In genomic region chr1:131638541-131639421, GRCm38 (mm10) we compare ENCODE assay signal across 16 mouse cellular contexts. TPM values are rescaled to one million over a fixed set of nuclear protein-coding genes. Genes with fewer than 3 reads are reported as not detected.
A peak's percentile ranks its signal among the peaks of the same experiment; 100 is the strongest.
DNase-seq lines count a peak whose midpoint lies in the region; ATAC-seq and TF ChIP-seq lines count a peak whose summit lies in the region.
"Had no signal": no experiment of that assay in that cellular context is flagged by ENCODE, and none has a peak within 500 bp of the region (broad histone marks: within the 10 kb centered on the region; RNA-seq: fewer than 3 reads in every experiment).

No protein-coding gene starts in this region.

- no peaks in the 10 kb centered on the region for H3K27me3 ChIP-seq in liver, adult 2 months (ENCODE audit: control insufficient read depth, insufficient read depth, low read length)
- H3K27me3 ChIP-seq in G1E (ENCODE audit: insufficient read depth, low read length), result no peaks in the 10 kb centered on the region
- no peaks in the 10 kb centered on the region for H3K27me3 ChIP-seq in midbrain, embryonic 11.5 days (ENCODE audit: control insufficient read depth, insufficient read depth, low read length)
- H3K27me3 ChIP-seq in forebrain, embryonic 10.5 days (ENCODE audit: poor library complexity, severe bottlenecking), result no peaks in the 10 kb centered on the region
- H3K27me3 ChIP-seq: embryonic facial prominence, embryonic 12.5 days had no signal

- H3K4me2 ChIP-seq in midbrain, embryonic 11.5 days, result no peak overlapping the region
- H3K4me2 ChIP-seq: embryonic facial prominence, embryonic 12.5 days had no signal

- no peak for TF ChIP-seq CTCF in liver, adult 2 months (IDR thresholded peaks at IDR 0.05; ENCODE audit: low read depth, low read length)
- no peak for TF ChIP-seq CTCF in G1E (IDR thresholded peaks at IDR 0.05; ENCODE audit: low read depth, low read length)

- ATAC-seq in G1E (ENCODE audit: extremely low read depth, insufficient number of reproducible peaks, low FRiP score, poor library complexity, severe bottlenecking), result no peak
- peak; percentile 47 to 66; a peak in 3 of 4 replicates for ATAC-seq in hematopoietic stem cell, adult 5-6 weeks (replicated peaks in 1 of 2; ENCODE audit: insufficient read depth in 1 of 2, low FRiP score in 2 of 2, low TSS enrichment in 1 of 2, low read depth in 1 of 2, poor library complexity in 2 of 2, severe bottlenecking in 2 of 2)
- ATAC-seq in megakaryocyte progenitor cell, adult 5-6 weeks (replicated peaks; ENCODE audit: poor library complexity), result peak; percentile 60
- no peak for ATAC-seq in midbrain, embryonic 11.5 days (ENCODE audit: low FRiP score)
- ATAC-seq: intestine, postnatal 0 days had no signal

- WGBS in liver, adult 2 months, result 36% methylated on average over 9 of the region's 9 CpGs
- 86% methylated on average over 9 of the region's 9 CpGs for WGBS in midbrain, embryonic 11.5 days
- 90% methylated on average over 9 of the region's 9 CpGs for WGBS in forebrain, embryonic 10.5 days

- no peaks in the 10 kb centered on the region for H3K36me3 ChIP-seq in liver, adult 2 months (ENCODE audit: control insufficient read depth, insufficient read depth, low read length)
- peaks cover 4% of the 10 kb centered on the region for H3K36me3 ChIP-seq in G1E (replicated peaks)
- no peaks in the 10 kb centered on the region for H3K36me3 ChIP-seq in midbrain, embryonic 11.5 days (ENCODE audit: control insufficient read depth, insufficient read depth, low read length)
- H3K36me3 ChIP-seq in forebrain, embryonic 10.5 days (replicated peaks), result no peaks in the 10 kb centered on the region
- H3K36me3 ChIP-seq: embryonic facial prominence, embryonic 12.5 days; limb, embryonic 10.5 days had no signal

- TF ChIP-seq POLR2A in liver, adult 2 months (IDR thresholded peaks at IDR 0.05; ENCODE audit: extremely low read depth, insufficient read depth, low read length), result no peak

- peak; percentile 86 for DNase-seq in liver, adult 2 months (ENCODE audit: extremely low read depth, low read depth, low spot score)
- DNase-seq in liver (no peak), G1E (ENCODE audit: low spot score) (no peak)
- no peak for DNase-seq in urinary bladder, postnatal 10 days (ENCODE audit: low spot score)
- DNase-seq in midbrain, embryonic 11.5 days (ENCODE audit: low spot score, missing footprints), result no peak
- DNase-seq in forebrain, embryonic 10.5 days (ENCODE audit: extremely low spot score, low spot score), result no peak
- DNase-seq: adrenal gland, postnatal 25 days; cerebellum, adult 18-20 months; heart, postnatal 36 days; retina, postnatal 1 day had no signal

- no peak overlapping the region for H3K9ac ChIP-seq in liver, adult 2 months (ENCODE audit: low read depth, low read length)
- H3K9ac ChIP-seq in midbrain, embryonic 11.5 days (ENCODE audit: low read length), result no peak overlapping the region
- H3K9ac ChIP-seq: embryonic facial prominence, embryonic 12.5 days had no signal

- no peaks in the 10 kb centered on the region for H3K9me3 ChIP-seq in G1E (replicated peaks)
- no peaks in the 10 kb centered on the region for H3K9me3 ChIP-seq in midbrain, embryonic 11.5 days (ENCODE audit: control insufficient read depth, low read length)
- H3K9me3 ChIP-seq in forebrain, embryonic 10.5 days, result no peaks in the 10 kb centered on the region
- H3K9me3 ChIP-seq: embryonic facial prominence, embryonic 12.5 days; limb, embryonic 10.5 days had no signal

- H3K27ac ChIP-seq in liver, adult 2 months (replicated peaks; ENCODE audit: insufficient read depth, low read depth, low read length), result no peak overlapping the region; the same call in 1 of the 2 replicates
- no peak overlapping the region for H3K27ac ChIP-seq in midbrain, embryonic 11.5 days (ENCODE audit: low read depth, low read length)
- no peak overlapping the region for H3K27ac ChIP-seq in forebrain, embryonic 10.5 days
- H3K27ac ChIP-seq: embryonic facial prominence, embryonic 12.5 days; limb, embryonic 10.5 days had no signal

- no peak overlapping the region for H3K4me3 ChIP-seq in liver, adult 2 months (ENCODE audit: insufficient read depth, low read depth, low read length)
- peak overlapping the region; percentile 70 for H3K4me3 ChIP-seq in G1E (ENCODE audit: low read depth, low read length)
- no peak overlapping the region for H3K4me3 ChIP-seq in midbrain, embryonic 11.5 days (ENCODE audit: low read depth, low read length)
- no peak overlapping the region for H3K4me3 ChIP-seq in forebrain, embryonic 10.5 days
- H3K4me3 ChIP-seq: embryonic facial prominence, embryonic 12.5 days; limb, embryonic 10.5 days had no signal

- H3K79me2 ChIP-seq in liver, adult 2 months (ENCODE audit: control insufficient read depth, insufficient read depth, low read length), result no peaks in the 10 kb centered on the region

- 0 out of 2 replicates have a peak, but pooled peaks cover 2% of the 10 kb centered on the region for H3K4me1 ChIP-seq in liver, adult 2 months (ENCODE audit: control insufficient read depth, insufficient read depth, low read length)
- peaks cover 51% of the 10 kb centered on the region for H3K4me1 ChIP-seq in G1E (ENCODE audit: insufficient read depth, low read depth, low read length)
- no peaks in the 10 kb centered on the region for H3K4me1 ChIP-seq in midbrain, embryonic 11.5 days (ENCODE audit: control insufficient read depth, insufficient read depth, low read length)
- no peaks in the 10 kb centered on the region for H3K4me1 ChIP-seq in forebrain, embryonic 10.5 days
- H3K4me1 ChIP-seq: embryonic facial prominence, embryonic 12.5 days; limb, embryonic 10.5 days had no signal

RNA-seq across cellular contexts. Expression of gene Ctse, which starts 0.7 kb away (rescaled TPM):
- total RNA-seq in liver, adult 2 months (2014; rRNA removed), result 0.20 TPM in 1 of 2 replicates, not detected in the other
- 0.11 and 15.8 TPM in 2 replicates for polyA plus RNA-seq in liver, adult 2 months (2012; rRNA removed)
- total RNA-seq in G1E (2014; fragmentation: Nextera tagmentation) (1,974 and 2,087 TPM in 2 replicates), G1E (2017) (482 and 539 TPM in 2 replicates)
- polyA plus RNA-seq in G1E (2012), result 163 and 246 TPM in 2 replicates
- total RNA-seq in hematopoietic stem cell, adult 5-6 weeks (2017), result 13.3 and 40.3 TPM in 2 replicates
- total RNA-seq in megakaryocyte progenitor cell, adult 5-6 weeks (2015), result 54.1 and 66.8 TPM in 2 replicates
- 18.9 and 25.6 TPM in 2 replicates for total RNA-seq in megakaryocyte progenitor cell, adult 5-6 weeks (2017)
- polyA plus RNA-seq in midbrain, embryonic 11.5 days (2014; fragmentation: Nextera tagmentation; extraction: Ambion mirVana), result 0.12 and 0.31 TPM in 2 replicates
- polyA plus RNA-seq in forebrain, embryonic 10.5 days (2016; fragmentation: Nextera tagmentation; extraction: Ambion mirVana), result not detected in 2 replicates
- polyA plus RNA-seq: limb, embryonic 10.5 days had no signal

RNA-seq across cellular contexts. Expression of gene Avpr1b, which starts 39.7 kb away (rescaled TPM):
- total RNA-seq in liver, adult 2 months (2014; rRNA removed), result not detected in 2 replicates
- not detected in 2 replicates for polyA plus RNA-seq in liver, adult 2 months (2012; rRNA removed)
- total RNA-seq in G1E (2014; fragmentation: Nextera tagmentation) (not detected in 2 replicates), G1E (2017) (0.17 and 0.33 TPM in 2 replicates)
- not detected in 2 replicates for polyA plus RNA-seq in G1E (2012)
- total RNA-seq in hematopoietic stem cell, adult 5-6 weeks (2017), result not detected in 2 replicates
- total RNA-seq in megakaryocyte progenitor cell, adult 5-6 weeks (2015), result not detected in 2 replicates
- not detected in 2 replicates for total RNA-seq in megakaryocyte progenitor cell, adult 5-6 weeks (2017)
- polyA plus RNA-seq in midbrain, embryonic 11.5 days (2014; fragmentation: Nextera tagmentation; extraction: Ambion mirVana), result not detected in 2 replicates
- polyA plus RNA-seq in forebrain, embryonic 10.5 days (2016; fragmentation: Nextera tagmentation; extraction: Ambion mirVana), result not detected in 2 replicates
- total RNA-seq: adrenal gland, postnatal 25 days; gastrocnemius, postnatal 4 days; heart, postnatal 36 days had no signal
- polyA plus RNA-seq: embryonic facial prominence, embryonic 12.5 days; intestine, postnatal 0 days; limb, embryonic 10.5 days had no signal

RNA-seq across cellular contexts. Expression of gene Rab7b, which starts 49.7 kb away (rescaled TPM):
- 0.83 and 0.87 TPM in 2 replicates for total RNA-seq in liver, adult 2 months (2014; rRNA removed)
- 0.29 and 0.45 TPM in 2 replicates for polyA plus RNA-seq in liver, adult 2 months (2012; rRNA removed)
- total RNA-seq in G1E (2014; fragmentation: Nextera tagmentation) (not detected in 2 replicates), G1E (2017) (0.38 and 0.93 TPM in 2 replicates)
- 0.03 TPM in 1 of 2 replicates, not detected in the other for polyA plus RNA-seq in G1E (2012)
- total RNA-seq in hematopoietic stem cell, adult 5-6 weeks (2017), result 2.1 and 4.5 TPM in 2 replicates
- 5.8 and 7.7 TPM in 2 replicates for total RNA-seq in megakaryocyte progenitor cell, adult 5-6 weeks (2015)
- 31.1 and 43.2 TPM in 2 replicates for total RNA-seq in megakaryocyte progenitor cell, adult 5-6 weeks (2017)
- polyA plus RNA-seq in midbrain, embryonic 11.5 days (2014; fragmentation: Nextera tagmentation; extraction: Ambion mirVana), result 1.0 and 1.3 TPM in 2 replicates
- polyA plus RNA-seq in forebrain, embryonic 10.5 days (2016; fragmentation: Nextera tagmentation; extraction: Ambion mirVana), result 0.27 and 0.60 TPM in 2 replicates

Comparison
In these comparisons a context has a peak if more than half of its experiments do, and no peak if none do; other contexts are left out.
1. ATAC-seq: peak in hematopoietic stem cell, adult 5-6 weeks (2 of 2) and megakaryocyte progenitor cell, adult 5-6 weeks (single experiment); none in G1E (single experiment) and midbrain, embryonic 11.5 days (single experiment).
2. RNA of gene Ctse, which starts 0.7 kb away (total RNA-seq): 482 to 2,087 TPM in G1E, 18.9 to 66.8 TPM in megakaryocyte progenitor cell, adult 5-6 weeks and 13.3 to 40.3 TPM in hematopoietic stem cell, adult 5-6 weeks; 0.20 TPM in liver, adult 2 months; every median in the first group is over 10 times any median in the second.